Mouse (Mus musculus) R1 (cell line): Measurements from ENCODE around the gene Mtfr1l.

Experiments used
- DNase-seq: peaks from one replicate; pipeline ENCODE4 v3.0.0-alpha.2; 2018; ENCODE audit warnings: low read depth, low spot score

The Mtfr1l gene

GRCm38 (mm10) chr4:134557626-134558249 lies 22.6 kb upstream of the Mtfr1l start:
- DNase-seq: peak; percentile 74

DNA sequence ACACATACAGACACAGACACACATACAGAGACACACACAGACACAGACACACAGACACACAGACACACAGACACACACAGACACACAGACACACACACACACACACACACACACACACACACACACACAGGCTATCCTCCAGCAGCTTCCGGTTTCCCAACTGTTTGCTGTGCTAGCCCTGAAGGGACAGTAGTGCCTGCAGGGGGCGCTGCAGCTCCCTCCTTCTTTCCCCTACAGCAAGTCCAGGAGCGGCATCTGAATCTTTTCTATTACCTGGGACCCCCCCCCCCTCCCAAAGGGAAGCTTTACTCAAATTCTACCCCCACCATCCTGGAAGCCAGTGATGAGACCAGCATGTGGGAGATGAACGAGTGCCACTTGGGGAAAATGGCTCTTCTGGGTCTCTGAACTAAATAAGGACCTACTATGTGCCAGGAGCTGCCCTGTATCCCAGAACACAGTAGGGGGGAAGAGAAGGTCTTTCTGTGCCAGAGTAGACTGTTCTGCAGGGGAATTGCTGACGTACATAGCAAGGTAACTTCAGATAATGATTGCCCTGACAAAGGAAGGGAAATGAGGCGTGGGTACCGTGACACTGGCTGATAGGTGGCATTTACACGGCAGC lies 20.9 kb upstream of the Mtfr1l start:
- peak; percentile 66 for DNase-seq

DNA sequence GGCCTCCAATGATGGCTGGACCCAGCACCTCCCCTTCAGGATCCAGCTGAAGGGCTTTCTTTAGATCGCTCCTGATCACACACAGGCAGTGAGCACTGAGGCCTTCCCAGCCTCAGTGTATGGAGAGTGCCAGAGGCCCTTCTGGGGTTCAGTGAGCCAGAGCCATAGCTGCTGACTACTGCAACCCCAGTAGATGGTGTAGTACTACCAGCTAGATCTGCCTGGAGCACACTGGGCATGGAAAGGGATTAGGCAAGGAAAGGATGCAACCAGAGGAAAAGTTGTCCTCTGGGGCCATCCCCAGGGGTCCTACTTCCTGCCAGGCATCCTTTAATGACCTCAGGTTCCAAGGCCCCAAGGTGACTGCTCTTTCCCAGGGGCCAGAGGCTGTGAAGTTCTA lies 18.4 kb upstream of the Mtfr1l start:
- DNase-seq: no peak

DNA sequence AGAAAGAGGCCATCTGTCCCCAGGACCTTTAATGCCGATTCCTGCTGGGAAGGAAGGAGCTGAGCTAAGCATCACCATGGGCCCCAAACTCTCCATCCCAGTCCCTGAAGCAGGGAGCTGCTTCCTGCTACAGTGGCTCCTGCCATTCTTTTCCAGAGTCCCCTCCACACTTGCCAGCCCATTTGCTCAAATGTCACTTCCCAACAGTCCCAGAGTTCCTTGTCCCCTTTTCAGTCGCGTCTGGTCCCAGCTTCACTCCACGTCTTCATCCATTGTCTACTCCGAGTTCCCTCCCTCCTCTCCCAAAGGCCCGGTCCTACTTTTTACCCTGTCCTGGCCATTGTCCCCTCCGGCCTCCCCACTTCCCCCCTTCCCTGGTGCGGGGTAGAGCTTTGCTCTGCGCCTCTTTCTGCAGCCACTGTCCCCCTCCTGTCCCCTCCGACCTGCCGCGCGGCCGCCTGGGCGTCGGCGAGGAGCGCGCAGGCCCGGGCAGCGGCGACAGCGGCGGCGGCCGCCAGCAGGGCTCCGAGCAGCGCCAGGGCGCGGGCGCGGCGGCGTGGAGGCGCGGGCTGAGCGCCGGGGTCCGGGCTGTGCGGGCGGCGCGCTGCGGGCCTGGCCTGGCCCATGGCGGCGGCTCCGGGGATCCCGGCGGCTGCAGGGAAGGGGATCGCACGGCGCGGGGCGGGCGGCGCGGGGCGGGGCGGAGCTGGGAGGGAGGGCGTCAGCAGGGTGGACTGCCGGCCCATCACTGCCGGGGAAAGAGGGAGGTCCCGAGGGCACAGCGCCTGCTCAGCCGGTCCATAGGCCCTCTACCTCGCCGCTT lies 16.5 kb upstream of the Mtfr1l start, which contains the start of gene Selenon:
Gene Selenon, minus strand, starts transcription at position 673 of the 823 bp plus-strand sequence.
- no peak for DNase-seq

DNA sequence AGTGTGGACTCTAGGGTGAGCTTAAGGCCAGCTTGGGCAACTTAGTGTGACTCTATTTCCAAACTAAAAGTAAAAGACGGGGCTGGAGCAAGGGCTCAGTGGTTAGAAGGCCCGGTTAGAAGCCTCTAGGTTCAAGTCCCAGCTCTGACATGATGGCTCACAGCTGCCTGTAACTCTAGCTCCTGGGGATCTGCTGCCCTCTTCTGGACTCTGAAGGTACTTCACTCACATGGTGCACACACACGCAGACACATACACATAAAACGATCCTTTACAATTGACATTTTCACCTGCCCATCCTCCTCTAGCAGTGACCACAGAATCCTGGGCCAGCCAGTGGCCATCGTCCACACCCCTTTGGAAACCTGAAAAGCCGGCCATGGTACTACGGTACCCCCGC lies 14.7 kb upstream of the Mtfr1l start:
- peak; percentile 72 for DNase-seq

DNA sequence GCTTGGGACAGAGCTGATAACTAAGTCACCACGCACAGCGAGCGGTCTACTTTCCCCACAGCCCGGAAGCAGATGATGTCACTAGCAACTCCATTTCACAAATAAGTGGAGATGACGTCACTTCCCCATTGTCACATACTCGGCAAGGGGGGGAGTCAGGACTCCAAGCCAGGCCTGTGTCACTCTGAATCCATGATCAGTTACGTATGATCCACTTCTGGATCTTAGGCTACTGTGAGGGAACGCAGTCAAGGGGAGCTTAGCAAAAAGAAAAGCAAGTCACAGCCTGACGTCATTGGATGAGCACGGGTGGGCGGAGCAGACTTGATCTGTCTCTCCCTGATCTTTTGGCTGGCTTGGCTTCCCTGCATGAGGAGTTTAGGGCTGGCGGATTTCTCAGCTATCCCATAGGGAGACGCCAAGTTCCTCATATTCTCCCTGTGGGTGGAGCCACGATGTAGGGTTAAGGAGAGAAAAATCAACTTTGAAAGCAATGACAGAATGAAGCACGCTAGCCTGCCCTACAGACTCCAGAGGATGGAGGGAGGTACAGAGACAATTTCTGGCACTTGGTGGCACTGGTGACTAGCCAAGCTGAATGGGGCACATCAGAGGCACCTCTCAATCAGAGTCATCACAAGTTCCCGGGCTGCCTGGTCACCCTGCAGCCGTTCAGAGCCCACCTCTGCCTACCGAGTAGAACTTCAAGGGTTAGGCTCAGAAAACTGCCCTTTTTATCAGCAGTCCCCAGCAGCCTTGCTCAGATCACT lies 13.2 kb upstream of the Mtfr1l start:
- DNase-seq: peak; percentile 38

- DNase-seq: no peak
These were observed 11.9 kb upstream of the Mtfr1l start for GRCm38 (mm10) chr4:134546814-134547705.

GRCm38 (mm10) chr4:134543261-134543660 lies 8.1 kb upstream of the Mtfr1l start:
- peak; percentile 82 for DNase-seq

DNA sequence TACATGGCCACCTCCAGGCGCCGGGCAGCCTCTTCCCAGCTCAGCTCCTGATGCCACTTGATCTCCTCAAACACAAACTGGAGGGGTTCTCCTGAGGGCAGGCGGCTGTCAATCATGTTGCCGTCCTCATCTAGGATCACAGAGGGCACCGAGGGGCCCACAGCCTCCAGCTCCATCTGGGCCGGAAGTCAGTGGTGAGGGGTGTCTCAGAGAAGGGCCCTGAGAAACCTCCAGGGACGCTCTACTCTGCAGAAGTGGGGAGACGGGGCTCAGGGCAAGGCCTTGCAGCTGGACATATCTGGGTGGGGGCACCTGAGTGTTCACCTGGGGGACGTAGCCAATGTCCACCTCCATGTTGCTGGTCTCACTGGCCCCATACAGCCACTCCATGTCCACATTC lies 7.5 kb upstream of the Mtfr1l start:
- no peak for DNase-seq

DNA sequence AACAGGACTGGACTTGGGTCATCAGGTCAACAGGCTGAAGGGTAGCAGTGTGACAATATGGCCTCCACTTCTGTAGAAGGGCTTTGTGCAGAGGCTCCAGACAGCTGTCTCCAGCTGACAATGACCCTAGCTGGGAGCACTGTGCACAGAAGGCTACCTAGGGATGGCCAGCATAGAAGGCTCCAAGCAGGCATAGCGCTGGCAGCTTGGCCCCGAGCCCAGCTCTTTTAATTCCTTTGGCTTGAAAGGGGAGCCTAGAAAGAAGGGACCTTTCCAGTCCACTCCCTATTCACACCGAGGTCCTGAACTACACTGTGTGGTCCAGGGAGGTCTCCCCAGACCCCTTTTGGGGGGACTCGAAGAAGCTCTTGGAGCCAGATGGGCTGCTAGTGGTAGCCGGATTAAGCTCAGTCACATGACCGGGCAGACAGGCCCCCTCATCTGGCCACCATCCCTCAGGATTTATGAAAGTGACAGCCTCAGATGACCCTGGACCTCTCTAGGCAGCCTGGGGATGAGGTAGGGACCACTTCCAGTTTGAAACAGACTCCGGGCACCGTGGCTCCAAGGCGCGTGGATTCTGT lies 3.9 kb upstream of the Mtfr1l start:
- DNase-seq: no peak

- DNase-seq: no peak
These were observed 582 bp upstream of the Mtfr1l start for GRCm38 (mm10) chr4:134535787-134536151.

- DNase-seq: peak; percentile 73
These were observed 882 bp downstream of the Mtfr1l start for GRCm38 (mm10) chr4:134534124-134534886.

GRCm38 (mm10) chr4:134533421-134533820 lies 1.8 kb downstream of the Mtfr1l start:
- no peak for DNase-seq

- DNase-seq: no peak
These were observed 2.3 kb downstream of the Mtfr1l start for GRCm38 (mm10) chr4:134532928-134533327.

DNA sequence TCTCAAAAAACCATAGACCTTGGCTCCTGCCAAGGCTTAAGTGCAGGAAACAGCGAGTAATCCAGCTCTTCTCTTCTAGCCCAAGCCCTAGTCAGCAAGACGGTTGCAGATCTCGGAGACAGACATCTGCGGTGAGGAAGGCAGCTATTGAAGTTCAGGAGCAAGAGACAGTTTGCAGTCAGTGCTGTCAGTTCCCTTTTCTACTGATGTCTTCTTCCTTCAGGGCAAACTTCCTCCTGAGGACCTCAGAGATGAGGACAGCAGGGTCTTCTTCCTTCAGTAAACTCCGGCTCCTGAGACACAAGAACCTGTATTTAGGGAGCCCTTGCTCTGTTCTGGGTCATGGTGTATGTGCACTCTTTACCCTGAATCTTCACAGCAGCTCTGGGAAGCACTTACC lies 9.0 kb downstream of the Mtfr1l start:
- no peak for DNase-seq

DNA sequence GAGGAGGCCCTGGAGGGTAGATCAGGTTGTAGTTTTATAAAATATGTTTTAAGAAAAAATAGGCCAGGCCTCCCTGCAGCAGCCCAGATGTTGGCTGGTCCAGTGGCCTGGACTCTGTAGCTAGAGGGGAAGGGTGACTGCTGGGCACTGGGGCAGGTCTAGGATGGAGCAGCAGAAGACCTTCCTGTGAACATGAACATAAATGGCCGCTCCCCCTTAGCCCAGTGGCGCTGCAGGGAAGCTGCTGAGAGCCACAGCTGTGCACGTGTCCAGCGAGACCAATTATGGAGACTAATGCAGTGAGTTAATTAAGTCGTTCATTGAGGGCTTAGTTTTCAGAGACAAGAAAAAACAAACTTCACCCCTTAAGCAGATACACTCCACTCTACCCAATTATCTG lies 9.4 kb downstream of the Mtfr1l start:
- DNase-seq: no peak

- DNase-seq: no peak
These were observed 11.7 kb downstream of the Mtfr1l start for GRCm38 (mm10) chr4:134523447-134523846.

- DNase-seq: no peak
These were observed 15.9 kb downstream of the Mtfr1l start for GRCm38 (mm10) chr4:134519281-134519680.

- DNase-seq: no peak
These were observed 16.6 kb downstream of the Mtfr1l start for GRCm38 (mm10) chr4:134518541-134518940.

- no peak for DNase-seq
These were observed 17.5 kb downstream of the Mtfr1l start for GRCm38 (mm10) chr4:134517719-134518118.
